8 mouse cellular contexts compared by ENCODE assay signal in genomic region chr2:125624837-125625351, GRCm38 (mm10). TPM values are rescaled to one million over a fixed set of nuclear protein-coding genes. Genes with fewer than 3 reads are reported as not detected.
DNase-seq lines count a peak whose midpoint lies in the region; ATAC-seq lines count a peak whose summit lies in the region.

Gene Cep152, minus strand, starts transcription at chr2:125625113.

- DNase-seq in c-Kit-negative CD71-positive TER-119-positive erythroid progenitor cells, embryonic 14.5 days (ENCODE audit: low read depth, low spot score) = peak; percentile 94
- DNase-seq in fibroblast of lung, adult 2 months (ENCODE audit: low read depth) = peak; percentile 94
- peak; percentile 99 for DNase-seq in kidney, postnatal 14 days
- peak; percentile 99 for DNase-seq in liver, embryonic 13.5 days
- peak; percentile 95 for DNase-seq in neural tube, embryonic 10.5 days (ENCODE audit: extremely low spot score, low spot score)

- H3K4me1 ChIP-seq in heart, embryonic 14.5 days (ENCODE audit: control insufficient read depth in 2 of 2, insufficient read depth in 2 of 2, low read length in 2 of 2) = peaks cover 7 to 30% of the 10 kb centered on the region in 2 experiments
- peaks cover 37% of the 10 kb centered on the region for H3K4me1 ChIP-seq in liver, embryonic 13.5 days (replicated peaks)
- peaks cover 14% of the 10 kb centered on the region for H3K4me1 ChIP-seq in stomach, embryonic 16.5 days (ENCODE audit: control insufficient read depth, insufficient read depth, low read length)

- H3K27me3 ChIP-seq in heart, embryonic 14.5 days (ENCODE audit: control insufficient read depth, insufficient read depth, low read length) = no peaks in the 10 kb centered on the region
- H3K27me3 ChIP-seq in liver, embryonic 13.5 days = no peaks in the 10 kb centered on the region
- no peaks in the 10 kb centered on the region for H3K27me3 ChIP-seq in stomach, embryonic 16.5 days (ENCODE audit: control insufficient read depth, insufficient read depth, low read length)

- peak within 1 kb of the TSS; percentile 91 to 93 for H3K4me3 ChIP-seq in heart, embryonic 14.5 days (ENCODE audit: control insufficient read depth in 1 of 2, insufficient read depth in 1 of 2, low read depth in 1 of 2, low read length in 2 of 2)
- peak within 1 kb of the TSS; percentile 84 for H3K4me3 ChIP-seq in liver, embryonic 13.5 days (replicated peaks)
- peak within 1 kb of the TSS; percentile 94 for H3K4me3 ChIP-seq in stomach, embryonic 16.5 days (replicated peaks; ENCODE audit: low read length)

- peak within 1 kb of the TSS in 1 of 2 experiments; percentile 65; a peak in 2 of 4 replicates for H3K27ac ChIP-seq in heart, embryonic 14.5 days (replicated peaks in 1 of 2; ENCODE audit: control insufficient read depth in 1 of 2, insufficient read depth in 1 of 2, low read depth in 2 of 2, low read length in 2 of 2)
- H3K27ac ChIP-seq in liver, embryonic 13.5 days = peak within 1 kb of the TSS; percentile 83
- H3K27ac ChIP-seq in stomach, embryonic 16.5 days (ENCODE audit: low read length) = peak within 1 kb of the TSS; percentile 30; the same call in 1 of the 2 replicates

- no peaks in the 10 kb centered on the region for H3K9me3 ChIP-seq in heart, embryonic 14.5 days (ENCODE audit: control insufficient read depth, low read length)
- H3K9me3 ChIP-seq in liver, embryonic 13.5 days (replicated peaks) = no peaks in the 10 kb centered on the region
- H3K9me3 ChIP-seq in stomach, embryonic 16.5 days (replicated peaks; ENCODE audit: control insufficient read depth, low read length) = no peaks in the 10 kb centered on the region

- peak; percentile 99 for ATAC-seq in CD4-positive, CD25-positive, alpha-beta regulatory T cell, adult 4 months
- ATAC-seq in heart, embryonic 14.5 days (ENCODE audit: insufficient number of reproducible peaks, insufficient read depth, low FRiP score, low read depth) = peak; percentile 95
- peak; percentile 99 for ATAC-seq in liver, embryonic 13.5 days (ENCODE audit: low read depth)
- ATAC-seq in stomach, embryonic 16.5 days (ENCODE audit: insufficient read depth, low FRiP score) = peak; percentile 100

- H3K4me2 ChIP-seq in heart, embryonic 14.5 days (ENCODE audit: low read length) = peak within 1 kb of the TSS; percentile 87
- peak within 1 kb of the TSS; percentile 83 for H3K4me2 ChIP-seq in liver, embryonic 13.5 days
- peak within 1 kb of the TSS; percentile 77 for H3K4me2 ChIP-seq in stomach, embryonic 16.5 days (ENCODE audit: low read depth, low read length)

- under 1% methylated on average over 50 of the region's 50 CpGs for WGBS in heart, embryonic 14.5 days
- under 1% methylated on average over 50 of the region's 50 CpGs for WGBS in liver, embryonic 13.5 days (ENCODE audit: insufficient replicate concordance)
- under 1% methylated on average over 50 of the region's 50 CpGs for WGBS in stomach, embryonic 16.5 days

- H3K9ac ChIP-seq in heart, embryonic 14.5 days (ENCODE audit: low read length) = peak within 1 kb of the TSS; percentile 84
- peak within 1 kb of the TSS; percentile 92 for H3K9ac ChIP-seq in liver, embryonic 13.5 days
- peak within 1 kb of the TSS; percentile 89 for H3K9ac ChIP-seq in stomach, embryonic 16.5 days (ENCODE audit: low read length)

- peaks cover 13% of the 10 kb centered on the region for H3K36me3 ChIP-seq in heart, embryonic 14.5 days (ENCODE audit: control insufficient read depth, insufficient read depth, low read length)
- H3K36me3 ChIP-seq in liver, embryonic 13.5 days = peaks cover 20% of the 10 kb centered on the region
- 0 out of 2 replicates have a peak, but pooled peaks cover under 1% of the 10 kb centered on the region for H3K36me3 ChIP-seq in stomach, embryonic 16.5 days (ENCODE audit: control insufficient read depth, insufficient read depth, low read length)

RNA-seq across cellular contexts. Expression of gene Cep152, which starts in this region (rescaled TPM):
- 1 to 10 TPM; 6.0 TPM for polyA plus RNA-seq in CD4-positive, CD25-positive, alpha-beta regulatory T cell, adult 4 months (2017; shearing (Covaris generic))
- 3.7 and 4.0 TPM in 2 replicates for polyA plus RNA-seq in heart, embryonic 14.5 days (2014; fragmentation: Nextera tagmentation; extraction: Ambion mirVana)
- polyA plus RNA-seq in liver, embryonic 13.5 days (2015; fragmentation: Nextera tagmentation; extraction: Ambion mirVana) = 4.1 and 5.1 TPM in 2 replicates
- 5.2 and 5.5 TPM in 2 replicates for polyA plus RNA-seq in stomach, embryonic 16.5 days (2015; fragmentation: Nextera tagmentation; extraction: Ambion mirVana)
